Mouse (Mus musculus) liver, embryonic 14.5 days (tissue): Measurements from ENCODE around the gene Rab14.

Source experiments
- CTCF ChIP-seq: IDR thresholded peaks from 2 replicates; pipeline ENCODE4 v1.5.1; 2016; ENCODE audit warnings: antibody characterized with exemption, low read depth, control low read depth
- EP300 ChIP-seq: IDR thresholded peaks from 2 replicates; pipeline ENCODE4 v1.6.1; 2016; ENCODE audit warnings: antibody characterized with exemption, low read depth

DNA sequence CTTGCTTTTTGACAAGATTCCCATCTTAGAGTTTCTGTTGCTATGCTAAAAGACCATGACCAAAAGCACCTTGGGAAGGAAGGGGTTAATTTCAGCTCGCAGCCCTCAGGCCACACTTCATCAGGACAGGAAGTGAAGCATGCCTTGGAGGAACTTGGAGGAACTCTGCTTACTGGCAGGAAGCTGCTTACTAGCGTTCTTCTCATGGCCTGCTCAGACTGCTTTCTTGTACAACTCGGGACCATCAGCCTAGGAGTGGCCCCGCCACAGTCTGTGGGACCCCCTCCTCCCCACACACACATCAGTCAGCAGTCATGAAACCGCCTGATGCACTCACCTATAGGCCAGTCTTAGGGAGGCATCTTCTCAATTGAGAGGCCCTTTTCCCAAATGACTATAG, 26.8 kb downstream of the Rab14 start:
- TF ChIP-seq CTCF (no peak), EP300 (no peak)
